Mouse (Mus musculus) limb, embryonic 11.5 days (tissue): ENCODE measurements at regions not wholly inside any gene's neighbourhood (a gene's known extent, or its start where the extent isn't known, plus 50 kb on each side); places are given as distances from the start of the nearest gene placed in this dataset.

Experiments used
- ATAC-seq: fragments of 200-750 bp; cut with Nextera tagmentation; 2 replicates; pipeline ENCODE4 v1.8.0; 2017; ENCODE audit warnings: low read depth; ENCODE audit not compliant: insufficient number of reproducible peaks, low FRiP score, low TSS enrichment
- DNase-seq: peaks from one replicate; pipeline ENCODE4 v3.0.0-alpha.2; 2015; ENCODE audit warnings: low spot score
- H3K27ac ChIP-seq: fragments of 300-500 bp; sonication (generic); replicated peaks from 2 replicates; pipeline ENCODE4 v1.5.1; 2014; ENCODE audit warnings: low read depth, mild to moderate bottlenecking, low read length
- H3K27me3 ChIP-seq: fragments of 300-500 bp; sonication (generic); 2 replicates; pipeline ENCODE4 v1.6.1; 2014; ENCODE audit warnings: mild to moderate bottlenecking, low read length, mixed read lengths; ENCODE audit not compliant: control insufficient read depth, insufficient read depth
- H3K36me3 ChIP-seq: fragments of 300-500 bp; sonication (generic); 2 replicates; pipeline ENCODE4 v1.6.1; 2014; ENCODE audit warnings: mild to moderate bottlenecking, low read length, moderate library complexity, mixed read lengths; ENCODE audit not compliant: control insufficient read depth, insufficient read depth
- H3K4me1 ChIP-seq: fragments of 300-500 bp; sonication (generic); 2 replicates; pipeline ENCODE4 v1.6.1; 2014; ENCODE audit warnings: low read length, mixed read lengths; ENCODE audit not compliant: control insufficient read depth, insufficient read depth
- H3K4me2 ChIP-seq: fragments of 300-500 bp; sonication (generic); 2 replicates; pipeline ENCODE4 v1.6.1; 2014; ENCODE audit warnings: low read depth, mild to moderate bottlenecking, moderate library complexity; ENCODE audit not compliant: severe bottlenecking
- H3K4me3 ChIP-seq: fragments of 300-500 bp; sonication (generic); 2 replicates; pipeline ENCODE4 v1.5.1; 2014; ENCODE audit warnings: low read depth, low read length
- H3K9ac ChIP-seq: fragments of 300-500 bp; sonication (generic); 2 replicates; pipeline ENCODE4 v1.6.1; 2014; ENCODE audit warnings: mild to moderate bottlenecking, low read length
- H3K9me3 ChIP-seq: fragments of 300-500 bp; sonication (generic); 2 replicates; pipeline ENCODE4 v1.6.1; 2016; ENCODE audit warnings: low read length; ENCODE audit not compliant: control insufficient read depth
- WGBS: fragments of 180-500 bp; shearing (Covaris S2); extraction: QIAGEN DNeasy Blood & Tissue Kit; methylation state at CpG from one replicate; pipeline ENCODE4 v1.1.7; 2014; 5-methylcytosine and 5-hydroxymethylcytosine counted together

- Histone ChIP-seq H3K9ac (no peak overlapping the region), H3K27me3 (no peaks in the 10 kb centered on the region), H3K9me3 (no peaks in the 10 kb centered on the region), H3K4me1 (no peaks in the 10 kb centered on the region), H3K4me2 (no peak overlapping the region), H3K4me3 (no peak overlapping the region), H3K27ac (no peak overlapping the region), H3K36me3 (no peaks in the 10 kb centered on the region)
- DNase-seq = no peak
- ATAC-seq = no peak
- WGBS = 76% methylated on average over 10 of the region's 10 CpGs
These were observed 99.6 kb downstream of the Inhbb start for GRCm38 (mm10) chr1:119322279-119322995.

DNA sequence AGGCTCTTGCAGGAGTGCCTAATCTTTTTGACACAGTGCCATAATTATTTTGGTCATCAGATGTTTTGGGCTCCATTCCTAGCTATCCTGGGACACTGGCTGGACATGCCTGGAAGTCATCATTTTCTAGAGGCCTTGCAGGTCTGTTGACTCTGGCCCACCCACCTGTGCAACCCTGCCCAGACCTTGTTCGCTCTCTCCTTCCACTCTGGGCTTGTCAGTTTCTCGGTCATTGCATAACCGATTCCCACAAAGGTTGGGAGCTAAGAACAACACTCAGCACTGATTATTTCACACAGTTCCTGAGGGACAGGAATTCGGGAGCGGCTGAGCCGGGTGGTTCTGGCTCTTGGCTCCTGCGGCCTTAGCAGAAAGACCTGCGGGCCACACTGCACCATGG, 100.2 kb downstream of the Inhbb start:
- no peak overlapping the region for H3K9ac ChIP-seq
- no peak for ATAC-seq

GRCm38 (mm10) chr1:119317006-119317405, 105.0 kb downstream of the Inhbb start:
- DNase-seq (no peak), ATAC-seq (no peak)
- Histone ChIP-seq H3K27me3 (no peaks in the 10 kb centered on the region), H3K27ac (no peak overlapping the region), H3K9me3 (no peaks in the 10 kb centered on the region), H3K4me2 (no peak overlapping the region), H3K4me1 (no peaks in the 10 kb centered on the region), H3K9ac (no peak overlapping the region), H3K36me3 (no peaks in the 10 kb centered on the region), H3K4me3 (no peak overlapping the region)
- 92% methylated on average over 4 of the region's 4 CpGs for WGBS

More for the DNA sequence above, 100.2 kb downstream of the Inhbb start:
- Histone ChIP-seq H3K4me3 (no peak overlapping the region), H3K36me3 (no peaks in the 10 kb centered on the region), H3K4me2 (no peak overlapping the region), H3K9me3 (no peaks in the 10 kb centered on the region), H3K27ac (no peak overlapping the region), H3K4me1 (no peaks in the 10 kb centered on the region), H3K27me3 (no peaks in the 10 kb centered on the region)
- WGBS = 90% methylated on average over 8 of the region's 8 CpGs
- no peak for DNase-seq

- Histone ChIP-seq H3K36me3 (no peaks in the 10 kb centered on the region), H3K9ac (no peak overlapping the region), H3K27me3 (no peaks in the 10 kb centered on the region), H3K9me3 (no peaks in the 10 kb centered on the region), H3K27ac (no peak overlapping the region), H3K4me1 (no peaks in the 10 kb centered on the region), H3K4me2 (no peak overlapping the region), H3K4me3 (no peak overlapping the region)
- WGBS = 40% methylated on average over 9 of the region's 9 CpGs
- DNase-seq = peak; percentile 55
- ATAC-seq = no peak; the same call in 1 of the 2 replicates
These were observed 113.2 kb downstream of the Inhbb start for GRCm38 (mm10) chr1:119308719-119309365.

DNA sequence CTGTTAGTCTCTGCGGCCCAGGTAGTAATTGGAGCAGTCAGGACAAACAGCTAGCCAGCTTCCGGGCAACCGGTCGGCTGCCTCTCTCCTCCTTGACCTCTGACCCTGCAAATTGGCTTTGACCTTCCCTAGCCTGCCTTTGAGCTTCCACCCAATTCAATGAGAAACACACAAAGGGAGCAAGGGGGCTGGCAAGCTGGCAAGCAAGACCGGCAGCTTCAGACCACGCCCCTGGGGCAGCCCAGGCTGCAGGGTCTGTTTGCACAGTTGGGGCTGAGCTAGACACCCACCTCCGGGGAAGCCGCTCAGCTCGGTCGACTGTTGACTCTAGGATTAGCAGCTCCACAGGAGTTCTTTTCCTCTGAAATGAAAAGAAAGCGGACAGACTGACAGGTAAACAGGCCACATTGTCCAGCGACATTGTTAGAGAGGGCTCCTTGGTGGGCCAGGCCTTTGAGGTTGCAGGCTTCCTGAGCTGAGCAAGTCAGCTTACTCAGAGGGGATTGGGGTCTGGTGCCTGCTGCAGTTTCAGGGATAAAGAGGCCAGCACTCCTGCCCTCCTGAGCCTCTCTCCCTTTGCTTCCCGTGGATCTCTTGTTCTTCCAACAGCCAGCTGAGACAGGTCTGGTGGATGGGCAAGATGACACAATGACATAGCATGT, 116.6 kb downstream of the Inhbb start:
- no peaks in the 10 kb centered on the region for H3K9me3 ChIP-seq
- H3K27ac ChIP-seq = no peak overlapping the region
- ATAC-seq = 0 out of 2 replicates have a peak, but pooled peaks have one; percentile 22
- WGBS = 7% methylated on average over 13 of the region's 13 CpGs
- H3K4me1 ChIP-seq = no peaks in the 10 kb centered on the region
- no peak overlapping the region for H3K4me3 ChIP-seq
- no peaks in the 10 kb centered on the region for H3K36me3 ChIP-seq
- H3K9ac ChIP-seq = no peak overlapping the region
- DNase-seq = peak; percentile 45
- H3K27me3 ChIP-seq = no peaks in the 10 kb centered on the region
- no peak overlapping the region for H3K4me2 ChIP-seq

DNA sequence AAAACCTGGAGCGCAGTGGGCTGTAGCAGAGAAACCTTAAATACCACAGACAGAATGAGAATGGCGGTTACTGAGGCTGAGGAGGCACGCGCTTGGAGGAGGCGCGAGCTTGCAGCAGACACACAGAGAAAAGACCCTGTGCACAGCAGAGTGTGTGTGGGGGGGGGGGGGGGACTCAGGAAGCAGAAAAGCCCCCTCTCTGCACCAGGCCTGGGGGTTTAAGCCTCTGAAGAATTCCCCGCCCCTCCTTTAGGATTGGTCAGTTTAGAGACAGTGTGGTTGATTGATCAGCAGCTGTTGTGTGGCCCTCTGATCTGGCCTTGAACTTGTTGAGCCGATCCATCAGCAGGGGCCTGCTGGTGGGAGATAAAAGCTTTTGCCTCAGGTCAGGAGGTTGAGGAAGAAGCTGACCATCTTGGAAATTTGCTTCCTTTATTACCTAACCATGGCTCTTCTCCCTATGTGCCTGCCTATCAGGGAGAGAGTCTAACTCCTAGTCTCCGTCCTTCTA, 117.5 kb downstream of the Inhbb start:
- no peak for ATAC-seq

GRCm38 (mm10) chr1:119302349-119302995, 119.6 kb downstream of the Inhbb start:
- no peak overlapping the region for H3K27ac ChIP-seq
- no peak overlapping the region for H3K9ac ChIP-seq
- ATAC-seq (no peak), DNase-seq (no peak)
- WGBS = 70% methylated on average over 7 of the region's 7 CpGs
- no peak overlapping the region for H3K4me2 ChIP-seq
- no peaks in the 10 kb centered on the region for H3K27me3 ChIP-seq
- H3K36me3 ChIP-seq = no peaks in the 10 kb centered on the region
- no peak overlapping the region for H3K4me3 ChIP-seq
- no peaks in the 10 kb centered on the region for H3K9me3 ChIP-seq
- no peaks in the 10 kb centered on the region for H3K4me1 ChIP-seq

More for the DNA sequence above, 117.5 kb downstream of the Inhbb start:
- Histone ChIP-seq H3K36me3 (no peaks in the 10 kb centered on the region), H3K4me1 (no peaks in the 10 kb centered on the region), H3K9ac (no peak overlapping the region), H3K27ac (no peak overlapping the region), H3K4me3 (no peak overlapping the region), H3K27me3 (no peaks in the 10 kb centered on the region), H3K9me3 (no peaks in the 10 kb centered on the region), H3K4me2 (no peak overlapping the region)
- WGBS = 32% methylated on average over 9 of the region's 9 CpGs
- no peak for DNase-seq

DNA sequence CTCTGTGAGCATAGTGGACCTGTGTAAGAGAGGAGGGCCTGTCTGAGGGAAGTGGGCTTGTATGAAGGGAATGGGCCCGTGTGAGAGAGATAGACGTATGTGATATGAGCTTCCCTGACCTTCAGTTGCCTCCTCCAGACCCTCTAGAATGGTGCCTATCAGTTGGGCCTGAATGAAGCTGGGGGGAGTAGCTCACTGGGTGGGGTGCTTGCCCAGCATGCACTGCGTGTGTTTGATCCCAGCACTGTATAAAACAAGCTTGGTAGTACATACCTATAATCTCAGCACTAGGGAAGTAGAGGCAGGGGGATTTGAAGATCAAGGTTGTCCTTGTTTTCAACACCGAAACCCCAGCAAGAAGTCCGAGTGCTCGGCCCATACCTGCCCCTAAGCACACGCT, 120.1 kb downstream of the Inhbb start:
- no peaks in the 10 kb centered on the region for H3K27me3 ChIP-seq
- no peaks in the 10 kb centered on the region for H3K4me1 ChIP-seq
- H3K36me3 ChIP-seq = no peaks in the 10 kb centered on the region
- H3K4me2 ChIP-seq = no peak overlapping the region
- no peak overlapping the region for H3K27ac ChIP-seq
- no peak for ATAC-seq
- 86% methylated on average over 7 of the region's 7 CpGs for WGBS
- no peaks in the 10 kb centered on the region for H3K9me3 ChIP-seq
- no peak overlapping the region for H3K9ac ChIP-seq
- H3K4me3 ChIP-seq = no peak overlapping the region
- DNase-seq = no peak
